Mouse (Mus musculus): ENCODE data around the gene Trappc12. TPM values are rescaled to one million over a fixed set of nuclear protein-coding genes. Genes with fewer than 3 reads are reported as not detected.

Trappc12 gene
- polyA plus RNA-seq, 1 experiment = 31.4 TPM

DNA sequence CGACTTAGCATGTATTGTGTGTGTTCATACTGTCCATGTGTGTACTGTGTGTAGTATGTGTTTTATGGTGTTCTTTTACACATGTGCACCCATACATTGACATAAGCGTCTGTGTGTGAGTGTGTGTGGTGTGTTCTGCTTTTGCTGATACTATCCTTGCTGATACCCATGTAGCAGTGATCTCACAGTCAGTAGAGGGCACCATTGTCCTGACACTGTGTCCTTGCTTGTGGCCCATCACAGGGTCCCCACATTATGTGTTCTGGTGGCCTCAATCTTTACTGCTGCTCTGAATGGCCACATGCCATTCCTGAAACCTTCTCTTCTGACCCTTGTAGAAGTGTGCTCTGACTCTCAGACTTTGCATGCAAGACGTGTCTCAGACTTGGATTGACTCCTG is 23.5 kb upstream of the Trappc12 start:
- Histone ChIP-seq H3ac (ENCODE audit: control insufficient read depth, insufficient read length) (no peak overlapping the region), H3K79me2 (ENCODE audit: control insufficient read depth, insufficient read depth) (no peaks in the 10 kb centered on the region), H3K27me3 (ENCODE audit: control insufficient read depth, insufficient read depth, insufficient read length) (no peaks in the 10 kb centered on the region), H3K4me3 (no peak overlapping the region), H3K4me2 (ENCODE audit: low read depth) (no peak overlapping the region), H3K36me3 (ENCODE audit: control insufficient read depth, insufficient read depth) (no peaks in the 10 kb centered on the region)
- no peak for TF ChIP-seq USF1 (IDR thresholded peaks at IDR 0.05; ENCODE audit: low read depth)
- no peak for TF ChIP-seq POLR2A (IDR thresholded peaks at IDR 0.05; ENCODE audit: insufficient read length, low read depth)
- no peak for TF ChIP-seq CEBPB (IDR thresholded peaks at IDR 0.05; ENCODE audit: insufficient read depth, poor library complexity, severe bottlenecking)
- TF ChIP-seq SRF (IDR thresholded peaks at IDR 0.05; ENCODE audit: control insufficient read depth, insufficient read length, low read depth) = no peak
- no peak for TF ChIP-seq REST (IDR thresholded peaks at IDR 0.05; ENCODE audit: insufficient read depth, insufficient read length)
- TF ChIP-seq POLR2AphosphoS2 (IDR thresholded peaks at IDR 0.05; ENCODE audit: insufficient read length, low read depth) = no peak
- no peak for TF ChIP-seq TCF12 (IDR thresholded peaks at IDR 0.05; ENCODE audit: insufficient read depth, poor library complexity, severe bottlenecking)
- no peak for TF ChIP-seq MAX (IDR thresholded peaks at IDR 0.05; ENCODE audit: low read depth)
- no peak for TF ChIP-seq E2F4 (IDR thresholded peaks at IDR 0.05; ENCODE audit: insufficient read depth)
- TF ChIP-seq MYOG (IDR thresholded peaks at IDR 0.05; ENCODE audit: control insufficient read depth in 1 of 3, insufficient read depth in 1 of 3, insufficient read length in 2 of 3, low read depth in 2 of 3) = no peak
- TF ChIP-seq TCF3 (IDR thresholded peaks at IDR 0.05; ENCODE audit: insufficient read length, low read depth) = no peak
- TF ChIP-seq MYOD1 (IDR thresholded peaks at IDR 0.05; ENCODE audit: control insufficient read depth in 1 of 3, insufficient read length in 2 of 3, low read depth in 2 of 3) = no peak

DNA sequence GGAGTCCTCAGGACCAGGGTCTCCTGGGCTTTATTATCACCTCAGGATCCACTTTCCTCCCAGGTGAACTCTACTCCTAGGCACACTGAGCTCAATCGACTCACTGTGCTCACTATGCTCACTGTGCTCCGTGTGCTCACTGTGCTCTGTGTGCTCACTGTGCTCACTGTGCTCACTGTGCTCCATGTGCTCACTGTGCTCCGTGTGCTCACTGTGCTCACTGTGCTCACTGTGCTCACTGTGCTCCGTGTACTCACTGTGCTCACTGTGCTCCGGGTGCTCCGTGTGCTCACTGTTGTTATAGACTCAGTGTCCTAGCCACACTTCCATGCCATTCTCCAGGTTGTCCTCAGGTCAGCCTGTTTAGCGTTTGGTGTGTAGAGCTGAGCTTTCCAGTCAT is 19.7 kb upstream of the Trappc12 start:
- Histone ChIP-seq H3K27me3 (ENCODE audit: control insufficient read depth, insufficient read depth, insufficient read length) (no peaks in the 10 kb centered on the region), H3K4me2 (ENCODE audit: low read depth) (no peak overlapping the region), H3ac (ENCODE audit: control insufficient read depth, insufficient read length) (no peak overlapping the region), H3K36me3 (ENCODE audit: control insufficient read depth, insufficient read depth) (no peaks in the 10 kb centered on the region), H3K79me2 (ENCODE audit: control insufficient read depth, insufficient read depth) (no peaks in the 10 kb centered on the region), H3K4me3 (no peak overlapping the region)
- TF ChIP-seq TCF12 (IDR thresholded peaks at IDR 0.05; ENCODE audit: insufficient read depth, poor library complexity, severe bottlenecking) (no peak), REST (IDR thresholded peaks at IDR 0.05; ENCODE audit: insufficient read depth, insufficient read length) (no peak), CEBPB (IDR thresholded peaks at IDR 0.05; ENCODE audit: insufficient read depth, poor library complexity, severe bottlenecking) (no peak), MYOG (IDR thresholded peaks at IDR 0.05; ENCODE audit: control insufficient read depth in 1 of 3, insufficient read depth in 1 of 3, insufficient read length in 2 of 3, low read depth in 2 of 3) (no peak), MAX (IDR thresholded peaks at IDR 0.05; ENCODE audit: low read depth) (no peak), E2F4 (IDR thresholded peaks at IDR 0.05; ENCODE audit: insufficient read depth) (no peak), MYOD1 (IDR thresholded peaks at IDR 0.05; ENCODE audit: control insufficient read depth in 1 of 3, insufficient read length in 2 of 3, low read depth in 2 of 3) (no peak)

DNA sequence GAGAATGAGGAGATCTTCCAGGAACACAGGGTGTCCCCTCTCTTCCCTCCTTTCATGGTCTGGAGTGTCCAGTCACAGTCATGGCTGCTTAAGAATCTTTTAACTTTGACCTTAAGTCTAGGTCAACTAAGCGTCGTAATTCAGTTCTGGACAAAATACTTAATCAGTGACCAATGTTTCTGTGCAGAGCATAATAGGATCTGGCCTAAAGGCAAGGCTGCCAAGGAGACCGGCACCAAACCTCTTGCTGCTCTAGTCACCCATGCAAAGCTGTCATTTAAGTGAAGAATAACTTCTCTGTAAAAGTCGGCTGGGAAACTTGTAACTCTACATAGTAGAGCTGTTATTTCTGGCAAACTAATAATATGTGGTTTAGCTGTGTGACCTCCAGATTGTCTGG is 5.7 kb upstream of the Trappc12 start:
- H3K36me3 ChIP-seq (ENCODE audit: control insufficient read depth, insufficient read depth) = no peaks in the 10 kb centered on the region
- no peak for TF ChIP-seq E2F4 (IDR thresholded peaks at IDR 0.05; ENCODE audit: insufficient read depth)
- no peak for TF ChIP-seq TCF12 (IDR thresholded peaks at IDR 0.05; ENCODE audit: insufficient read depth, poor library complexity, severe bottlenecking)
- no peak for TF ChIP-seq CEBPB (IDR thresholded peaks at IDR 0.05; ENCODE audit: insufficient read depth, poor library complexity, severe bottlenecking)
- no peak for TF ChIP-seq REST (IDR thresholded peaks at IDR 0.05; ENCODE audit: insufficient read depth, insufficient read length)
- TF ChIP-seq SRF (IDR thresholded peaks at IDR 0.05; ENCODE audit: control insufficient read depth, insufficient read length, low read depth) = no peak
- TF ChIP-seq USF1 (IDR thresholded peaks at IDR 0.05; ENCODE audit: low read depth) = no peak
- no peak for TF ChIP-seq MAX (IDR thresholded peaks at IDR 0.05; ENCODE audit: low read depth)
- no peak for TF ChIP-seq POLR2AphosphoS2 (IDR thresholded peaks at IDR 0.05; ENCODE audit: insufficient read length, low read depth)
- TF ChIP-seq POLR2A (IDR thresholded peaks at IDR 0.05; ENCODE audit: insufficient read length, low read depth) = no peak
- TF ChIP-seq TCF3 (IDR thresholded peaks at IDR 0.05; ENCODE audit: insufficient read length, low read depth) = no peak
- TF ChIP-seq MYOG (IDR thresholded peaks at IDR 0.05; ENCODE audit: control insufficient read depth in 1 of 3, insufficient read depth in 1 of 3, insufficient read length in 2 of 3, low read depth in 2 of 3) = no peak
- no peak for TF ChIP-seq MYOD1 (IDR thresholded peaks at IDR 0.05; ENCODE audit: control insufficient read depth in 1 of 3, insufficient read length in 2 of 3, low read depth in 2 of 3)

DNA sequence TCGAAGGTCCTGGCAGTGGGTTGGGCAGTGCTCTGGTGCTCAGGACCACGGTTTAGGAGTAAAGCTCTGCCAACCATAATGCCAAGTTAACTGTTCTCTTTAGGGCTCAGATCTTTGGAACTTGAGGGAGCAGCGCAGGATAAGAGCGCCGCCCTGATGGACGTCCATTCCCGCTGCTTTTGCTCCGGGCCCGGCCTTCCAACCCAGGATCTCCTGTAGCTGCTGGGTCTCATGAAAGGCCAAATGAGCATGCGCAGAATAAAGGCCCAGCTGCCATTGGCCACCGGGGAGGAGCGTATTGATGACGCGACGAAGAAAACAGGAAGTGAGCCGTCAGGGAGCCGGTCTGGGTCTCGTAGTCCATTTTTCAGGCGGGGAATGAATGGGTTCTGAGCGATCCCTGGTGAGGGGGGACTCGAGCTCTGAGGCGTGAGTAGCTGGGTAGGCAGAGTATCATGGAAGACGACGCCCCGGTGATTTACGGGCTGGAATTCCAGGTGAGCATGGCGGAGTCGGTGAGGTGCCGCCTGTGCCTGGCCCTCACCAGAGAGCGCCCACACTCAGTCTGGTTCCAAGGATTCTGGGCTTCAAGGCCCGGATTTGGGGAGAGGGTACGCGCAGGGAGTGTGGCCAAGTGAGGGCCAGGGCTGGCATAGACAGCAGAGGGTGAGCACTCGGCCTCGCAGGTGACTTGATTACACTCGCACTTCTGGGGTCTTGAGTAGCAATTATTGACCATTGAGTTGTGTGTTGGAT is 1.4 kb upstream of the Trappc12 start, which contains the start of gene Eipr1:
Eipr1 (plus strand) TSS at position 296 of the 756 bp plus-strand sequence.
- peak within 1 kb of the TSS; percentile 90 for H3K4me2 ChIP-seq (ENCODE audit: low read depth)
- H3ac ChIP-seq (ENCODE audit: control insufficient read depth, insufficient read length) = no peak within 1 kb of the TSS
- H3K79me2 ChIP-seq (ENCODE audit: control insufficient read depth, insufficient read depth) = peaks cover 20% of the 10 kb centered on the region
- TF ChIP-seq MAX (IDR thresholded peaks at IDR 0.05; ENCODE audit: low read depth) = no peak
- no peak for TF ChIP-seq E2F4 (IDR thresholded peaks at IDR 0.05; ENCODE audit: insufficient read depth)
- TF ChIP-seq SRF (IDR thresholded peaks at IDR 0.05; ENCODE audit: control insufficient read depth, insufficient read length, low read depth) = no peak
- no peak for TF ChIP-seq USF1 (IDR thresholded peaks at IDR 0.05; ENCODE audit: low read depth)
- no peak for TF ChIP-seq POLR2AphosphoS2 (IDR thresholded peaks at IDR 0.05; ENCODE audit: insufficient read length, low read depth)
- no peak for TF ChIP-seq POLR2A (IDR thresholded peaks at IDR 0.05; ENCODE audit: insufficient read length, low read depth)
- no peak for TF ChIP-seq TCF3 (IDR thresholded peaks at IDR 0.05; ENCODE audit: insufficient read length, low read depth)
- TF ChIP-seq TCF12 (IDR thresholded peaks at IDR 0.05; ENCODE audit: insufficient read depth, poor library complexity, severe bottlenecking) = no peak
- TF ChIP-seq MYOG (IDR thresholded peaks at IDR 0.05; ENCODE audit: control insufficient read depth in 1 of 3, insufficient read depth in 1 of 3, insufficient read length in 2 of 3, low read depth in 2 of 3) = no peak
- no peak for TF ChIP-seq CEBPB (IDR thresholded peaks at IDR 0.05; ENCODE audit: insufficient read depth, poor library complexity, severe bottlenecking)
- TF ChIP-seq REST (IDR thresholded peaks at IDR 0.05; ENCODE audit: insufficient read depth, insufficient read length) = no peak
- TF ChIP-seq MYOD1 (IDR thresholded peaks at IDR 0.05; ENCODE audit: control insufficient read depth in 1 of 3, insufficient read length in 2 of 3, low read depth in 2 of 3) = no peak
- H3K4me3 ChIP-seq = peak within 1 kb of the TSS; percentile 60
- H3K27me3 ChIP-seq (ENCODE audit: control insufficient read depth, insufficient read depth, insufficient read length) = no peaks in the 10 kb centered on the region
- no peaks in the 10 kb centered on the region for H3K36me3 ChIP-seq (ENCODE audit: control insufficient read depth, insufficient read depth)

More for the DNA sequence above, 5.7 kb upstream of the Trappc12 start:
- no peak overlapping the region for H3K4me3 ChIP-seq
- no peak overlapping the region for H3K4me2 ChIP-seq (ENCODE audit: low read depth)
- no peaks in the 10 kb centered on the region for H3K27me3 ChIP-seq (ENCODE audit: control insufficient read depth, insufficient read depth, insufficient read length)
- H3K79me2 ChIP-seq (ENCODE audit: control insufficient read depth, insufficient read depth) = peaks cover 10% of the 10 kb centered on the region
- H3ac ChIP-seq (ENCODE audit: control insufficient read depth, insufficient read length) = no peak overlapping the region
